Mouse (Mus musculus) gastrocnemius, adult 2 months (tissue): ENCODE data around the gene Fam228b. TPM values are rescaled to one million over a fixed set of nuclear protein-coding genes. Genes with fewer than 3 reads are reported as not detected.
"Not testable (repeated sequence)": the region's sequence is repeated elsewhere in the genome, so short reads cannot be mapped to it uniquely, and the experiment has no call there.

Experiments used
- DNase-seq: peaks from one replicate; pipeline ENCODE4 v3.0.0; 2022
- H3K27ac ChIP-seq: fragments of 200-600 bp; 2 replicates; pipeline ENCODE4 v1.8.1; 2022; ENCODE audit warnings: mild to moderate bottlenecking
- H3K4me3 ChIP-seq: fragments of 200-600 bp; 2 replicates; pipeline ENCODE4 v1.8.1; 2022; ENCODE audit warnings: mild to moderate bottlenecking, moderate library complexity
- CTCF ChIP-seq: fragments of 200-600 bp; IDR thresholded peaks from 2 replicates; pipeline ENCODE4 v1.8.1; 2022; ENCODE audit warnings: antibody characterized with exemption, mild to moderate bottlenecking, moderate library complexity
- intact Hi-C: fragments of 180-260 bp; cut with DNase I; formaldehyde crosslinking; loops from one replicate; pipeline ENCODE4 v1.15.1; 2025
- total RNA-seq, 2 experiments: library from RNA; stranded (reverse); gene quantifications; 2 replicates each; pipeline ENCODE4 v1.2.3; 2021

The Fam228b gene
- total RNA-seq, 2 experiments from 2014 or later, result 7.3 to 12.0 TPM

- intact Hi-C loops, result no loop called here
- no peak overlapping the region for H3K27ac ChIP-seq
- TF ChIP-seq CTCF, result peak; percentile 24; the same call in 1 of the 2 replicates
- no peak for DNase-seq
- no peak overlapping the region for H3K4me3 ChIP-seq
These were observed 39.9 kb downstream of the Fam228b start for GRCm38 (mm10) chr12:4729165-4729564.

DNA sequence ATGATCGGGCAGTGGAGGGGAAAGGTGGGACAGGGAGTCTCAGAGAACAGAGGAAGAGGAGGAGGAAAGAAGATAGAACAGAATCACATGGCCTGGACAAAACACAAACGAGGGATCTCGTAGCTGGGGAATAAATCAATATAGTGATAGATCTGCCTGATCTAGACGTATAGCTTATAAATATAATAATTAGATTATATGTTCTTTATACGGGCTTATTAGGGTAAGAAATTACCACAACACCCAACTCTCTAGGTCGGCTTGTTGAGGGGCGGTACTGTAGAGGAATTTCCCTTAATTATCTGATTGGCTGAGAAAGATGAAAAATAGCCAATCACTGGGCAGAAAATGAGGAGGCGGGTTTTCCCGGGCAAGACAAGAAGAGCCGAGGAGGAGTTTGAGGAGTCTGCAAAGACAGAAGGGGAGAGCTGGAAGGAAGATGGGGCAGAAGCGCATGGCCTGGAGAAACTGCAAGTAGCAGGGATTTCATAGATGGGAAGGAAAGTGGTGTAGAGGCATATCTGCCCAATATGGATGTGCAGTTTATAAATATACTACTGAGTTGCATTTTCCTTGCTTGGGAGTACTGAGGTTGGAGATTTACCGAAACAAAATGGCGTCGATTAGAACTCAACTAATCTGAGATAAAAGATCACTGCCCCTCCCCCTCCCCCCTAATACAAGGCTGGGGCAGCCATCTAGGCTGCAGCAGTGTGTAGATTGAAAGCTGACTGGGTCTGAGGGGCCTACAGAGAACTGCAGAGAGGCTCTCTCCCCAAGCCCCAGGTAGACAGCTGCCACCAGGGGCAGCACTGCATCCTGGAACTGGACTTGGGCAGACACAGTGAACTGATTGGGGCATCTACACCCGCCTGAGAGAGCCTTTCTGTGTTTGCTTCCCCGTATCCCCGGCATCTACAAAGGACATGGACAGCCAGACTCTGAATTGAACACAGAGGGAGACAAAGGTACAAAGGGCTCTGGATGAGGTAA lies 49.0 kb downstream of the Fam228b start:
- intact Hi-C loops, result no loop called here
- no peak for TF ChIP-seq CTCF
- H3K4me3 ChIP-seq, result no peak overlapping the region
- DNase-seq, result no peak
- no peak overlapping the region for H3K27ac ChIP-seq

DNA sequence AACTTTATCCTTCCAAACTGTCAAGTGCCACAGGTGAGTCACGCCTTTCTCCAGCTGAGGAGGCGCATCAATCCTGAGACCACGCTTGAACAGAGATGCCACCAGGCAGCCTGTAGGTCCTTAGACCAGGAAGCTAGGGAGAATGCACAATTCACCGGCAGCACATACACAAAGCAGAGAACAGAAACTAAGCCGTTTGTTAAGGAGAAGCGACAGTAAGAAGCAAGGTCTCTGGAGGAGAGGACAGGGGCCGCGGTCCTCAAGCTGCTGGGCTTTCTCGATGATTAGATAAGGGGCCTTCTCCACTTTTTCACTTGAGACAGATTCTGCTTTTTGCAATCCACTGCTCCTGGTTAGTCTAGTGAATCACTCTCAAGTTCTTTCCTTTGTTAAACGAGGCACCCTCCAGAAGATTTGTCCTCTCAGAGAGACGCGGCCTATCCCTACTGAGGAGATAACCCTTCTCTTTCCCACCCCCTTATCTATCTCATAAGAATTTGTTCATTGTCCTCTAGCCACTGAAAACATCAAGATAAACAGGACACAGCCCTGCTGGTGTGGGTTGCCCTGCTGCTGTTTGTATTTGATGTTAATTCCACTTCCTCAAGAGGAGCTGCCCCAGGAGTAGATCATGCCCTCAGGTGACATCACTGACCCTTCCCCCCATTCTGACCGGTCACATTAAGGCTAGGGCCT lies 49.9 kb downstream of the Fam228b start:
- no peak for DNase-seq
- no peak for TF ChIP-seq CTCF
- Histone ChIP-seq H3K4me3 (no peak overlapping the region), H3K27ac (no peak overlapping the region)
- intact Hi-C loops, result no loop called here

DNA sequence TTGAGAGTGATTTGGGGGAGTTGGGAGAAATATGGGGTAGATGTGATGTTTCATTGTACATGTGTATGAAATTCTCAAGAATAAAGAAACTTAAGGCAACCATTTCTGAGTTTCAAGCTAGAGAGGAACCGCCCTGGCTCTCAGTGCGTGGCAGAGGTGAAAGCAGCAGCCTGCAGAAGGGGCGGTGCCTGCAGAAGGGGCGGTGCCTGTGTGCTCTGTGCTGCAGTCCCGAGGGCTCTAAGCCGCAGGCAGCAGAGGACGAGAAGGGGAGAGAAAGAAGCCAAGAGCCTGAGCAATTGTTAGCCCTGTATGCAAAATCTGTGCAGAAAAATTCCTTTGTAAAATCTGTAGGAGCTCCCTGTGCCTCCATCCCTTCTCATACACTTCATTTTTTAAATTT lies 51.6 kb downstream of the Fam228b start:
- H3K4me3 ChIP-seq, result no peak overlapping the region
- intact Hi-C loops, result no loop called here
- TF ChIP-seq CTCF, result no peak
- no peak overlapping the region for H3K27ac ChIP-seq
- no peak for DNase-seq

- no peak for DNase-seq
- no peak overlapping the region for H3K27ac ChIP-seq
- intact Hi-C loops, result no loop called here
- TF ChIP-seq CTCF, result no peak
- no peak overlapping the region for H3K4me3 ChIP-seq
These were observed 53.5 kb downstream of the Fam228b start for GRCm38 (mm10) chr12:4715606-4716005.

- Histone ChIP-seq H3K4me3 (no peak overlapping the region), H3K27ac (no peak overlapping the region)
- intact Hi-C loops, result no loop called here
- no peak for TF ChIP-seq CTCF
- no peak for DNase-seq
These were observed 55.7 kb downstream of the Fam228b start for GRCm38 (mm10) chr12:4713361-4713760.

DNA sequence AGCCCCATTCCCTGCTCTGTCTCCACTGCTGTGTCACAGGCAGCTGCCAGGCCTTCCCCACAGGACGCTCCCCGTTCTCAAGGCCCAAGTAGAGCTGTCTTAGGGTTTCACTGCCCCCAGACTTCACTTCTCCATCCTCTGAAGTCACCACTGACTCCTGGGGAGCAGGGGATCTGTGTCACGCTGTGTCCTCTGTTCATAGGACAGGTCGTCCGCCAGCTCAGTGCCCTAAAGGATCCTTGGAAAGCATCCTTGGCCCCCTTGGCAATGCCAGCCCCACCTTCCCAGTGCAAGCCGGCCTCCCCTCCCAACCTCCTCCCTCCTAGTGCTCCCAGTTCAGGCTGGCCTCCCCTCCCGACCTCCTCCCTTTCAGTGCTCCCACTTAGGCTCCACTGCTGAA lies 59.1 kb downstream of the Fam228b start:
- H3K27ac ChIP-seq, result no peak overlapping the region
- DNase-seq, result no peak
- no peak for TF ChIP-seq CTCF
- intact Hi-C loops, result no loop called here
- H3K4me3 ChIP-seq, result no peak overlapping the region

DNA sequence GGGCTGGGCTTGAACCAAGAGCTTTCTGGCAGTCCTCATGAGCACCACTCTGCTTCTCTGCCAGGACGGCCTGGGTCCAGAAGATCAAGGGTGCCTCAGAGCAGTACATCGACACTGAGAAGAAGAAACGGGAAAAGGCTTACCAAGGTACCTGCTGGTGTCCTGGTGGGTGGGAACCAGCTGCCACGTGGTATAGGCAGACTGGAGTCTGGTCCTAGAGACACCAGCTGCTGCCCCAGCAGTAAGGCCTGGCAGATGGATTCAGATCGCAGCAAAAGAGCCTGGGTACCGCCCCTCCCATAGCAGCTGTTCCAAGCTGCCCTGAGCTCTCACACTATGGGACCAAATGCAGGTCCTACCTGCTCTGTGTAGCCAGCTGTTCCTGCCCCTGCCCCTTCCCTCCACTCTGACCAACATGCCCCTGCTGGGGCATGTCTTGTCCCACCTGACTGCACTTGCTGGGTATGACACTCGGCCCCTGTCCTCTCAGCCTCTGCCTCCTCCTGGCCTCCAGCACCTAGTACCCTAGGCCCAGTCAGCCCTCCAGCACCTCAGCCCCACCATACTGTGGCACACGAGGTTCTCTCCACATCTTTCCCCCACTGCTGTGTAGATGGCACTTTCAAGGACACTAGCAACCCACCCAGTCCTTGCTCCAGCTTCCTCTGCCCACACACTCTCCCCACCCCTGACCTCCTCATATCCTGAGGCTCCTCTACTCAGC lies 60.0 kb downstream of the Fam228b start:
- intact Hi-C loops, result no loop called here
- TF ChIP-seq CTCF, result no peak
- DNase-seq, result no peak
- Histone ChIP-seq H3K27ac (no peak overlapping the region), H3K4me3 (no peak overlapping the region)

- DNase-seq, result no peak
- no peak overlapping the region for H3K27ac ChIP-seq
- no peak for TF ChIP-seq CTCF
- intact Hi-C loops, result no loop called here
- H3K4me3 ChIP-seq, result no peak overlapping the region
These were observed 60.8 kb downstream of the Fam228b start for GRCm38 (mm10) chr12:4708296-4708695.

- intact Hi-C loops, result no loop called here
- no peak for DNase-seq
- no peak overlapping the region for H3K4me3 ChIP-seq
- no peak overlapping the region for H3K27ac ChIP-seq
- TF ChIP-seq CTCF, result no peak
These were observed 61.5 kb downstream of the Fam228b start for GRCm38 (mm10) chr12:4707488-4708017.

DNA sequence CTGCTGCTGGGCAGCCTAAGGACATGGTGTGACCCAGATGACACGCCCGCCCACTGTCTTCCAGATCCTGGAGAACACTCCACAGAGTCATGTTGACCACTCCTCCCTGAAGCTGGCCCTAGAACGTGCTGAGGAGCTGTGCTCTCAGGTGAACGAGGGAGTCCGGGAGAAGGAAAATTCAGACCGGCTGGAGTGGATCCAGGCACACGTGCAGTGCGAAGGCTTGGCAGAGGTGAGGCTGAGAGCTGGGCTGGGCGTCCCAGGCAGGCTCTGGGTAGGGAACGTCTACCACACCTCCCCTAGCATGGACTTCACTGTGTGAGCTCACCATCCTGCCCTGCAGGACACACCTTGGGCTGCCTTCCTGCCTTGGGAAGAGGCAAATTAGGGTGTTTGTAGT lies 62.2 kb downstream of the Fam228b start:
- DNase-seq, result no peak
- no peak overlapping the region for H3K4me3 ChIP-seq
- no peak overlapping the region for H3K27ac ChIP-seq
- TF ChIP-seq CTCF, result no peak
- intact Hi-C loops, result no loop called here

DNA sequence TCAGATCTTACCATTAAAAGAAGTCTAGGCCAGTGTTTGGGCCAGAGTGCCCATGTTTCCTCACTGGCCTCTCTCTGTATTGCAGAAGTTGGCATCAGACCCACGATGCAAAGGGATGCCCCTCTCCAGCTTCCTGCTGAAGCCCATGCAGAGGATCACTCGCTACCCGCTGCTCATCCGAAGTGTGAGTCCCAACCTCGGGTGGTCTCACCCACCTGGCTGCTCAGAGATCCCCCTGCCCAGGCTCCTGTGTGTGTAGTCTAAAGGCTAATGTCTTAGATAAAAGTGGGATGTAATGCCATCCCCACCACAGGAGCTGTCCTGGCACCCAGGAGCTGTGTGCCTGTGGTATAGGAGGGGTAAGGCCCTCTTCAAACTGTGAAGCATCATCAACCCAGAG lies 62.9 kb downstream of the Fam228b start:
- Histone ChIP-seq H3K4me3 (no peak overlapping the region), H3K27ac (no peak overlapping the region)
- no peak for DNase-seq
- no peak for TF ChIP-seq CTCF
- intact Hi-C loops, result no loop called here

GRCm38 (mm10) chr12:4705626-4706025 lies 63.4 kb downstream of the Fam228b start:
- DNase-seq, intact Hi-C loops, H3K27ac ChIP-seq, H3K4me3 ChIP-seq: not testable (repeated sequence)
